Mouse (Mus musculus): ENCODE measurements around the gene Entpd7. TPM values are rescaled to one million over a fixed set of nuclear protein-coding genes. Genes with fewer than 3 reads are reported as not detected.

The Entpd7 gene
- total RNA-seq, 1 experiment = 11.4 TPM

- TF ChIP-seq HCFC1 (IDR thresholded peaks at IDR 0.05; ENCODE audit: borderline replicate concordance, insufficient read depth, low read length) = no peak
- no peak for TF ChIP-seq CHD2 (IDR thresholded peaks at IDR 0.05; ENCODE audit: low read depth, low read length)
- no peak for TF ChIP-seq ZC3H11A (IDR thresholded peaks at IDR 0.05; ENCODE audit: borderline replicate concordance, low read depth, low read length)
- TF ChIP-seq ZNF384 (IDR thresholded peaks at IDR 0.05; ENCODE audit: low read depth, low read length) = no peak
- TF ChIP-seq MAFK (IDR thresholded peaks at IDR 0.05; ENCODE audit: insufficient read depth, low read depth, low read length) = no peak
- H3K9me3 ChIP-seq (ENCODE audit: control insufficient read depth, insufficient read depth, low read depth, low read length) = no peaks in the 10 kb centered on the region
- no peak overlapping the region for H3K9ac ChIP-seq (ENCODE audit: insufficient read depth, low read depth, low read length, poor library complexity, severe bottlenecking)
- peaks cover 47% of the 10 kb centered on the region for H3K36me3 ChIP-seq (ENCODE audit: control insufficient read depth, insufficient read depth, low read length, poor library complexity, severe bottlenecking)
- no peak for DNase-seq (ENCODE audit: low read depth, low spot score)
- in situ Hi-C loops (cut with MboI; ENCODE audit: low sequenced_read_pairs in 2 of 2, unreplicated experiment in 2 of 2) = no loop called here
- H3K27ac ChIP-seq (ENCODE audit: insufficient read depth, low read depth, low read length, poor library complexity, severe bottlenecking) = peak overlapping the region; percentile 12; the same call in 1 of the 2 replicates
- H3K4me3 ChIP-seq (ENCODE audit: insufficient read depth in 1 of 2, low read depth in 1 of 2, low read length in 2 of 2, poor library complexity in 1 of 2, severe bottlenecking in 1 of 2) = no peak overlapping the region
- peaks cover 2 to 5% of the 10 kb centered on the region in 2 experiments; a peak in 3 of 4 replicates for H3K4me1 ChIP-seq (ENCODE audit: control insufficient read depth in 2 of 2, insufficient read depth in 2 of 2, low read length in 2 of 2, poor library complexity in 1 of 2)
These were observed 48.9 kb downstream of the Entpd7 start for GRCm38 (mm10) chr19:43738409-43738808.

DNA sequence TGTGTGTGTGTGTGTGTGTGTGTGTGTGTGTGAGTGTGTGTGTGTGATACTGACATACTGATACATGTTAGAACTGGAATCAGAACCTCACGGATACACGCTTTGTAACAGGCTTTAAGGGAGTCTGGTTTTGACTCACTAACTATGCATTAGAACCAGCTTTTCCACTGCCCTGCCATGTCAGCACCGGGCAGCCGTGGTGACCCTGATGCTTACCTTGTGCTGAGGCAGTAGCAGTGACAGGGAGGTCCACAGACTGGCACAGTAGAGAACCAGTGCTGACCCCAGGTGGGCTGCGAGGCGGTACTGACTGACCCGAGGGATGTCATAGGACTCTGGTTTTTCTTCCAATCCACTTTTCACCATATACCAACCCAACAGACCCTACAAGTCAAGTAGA, 53.9 kb downstream of the Entpd7 start:
- no peak overlapping the region for H3K4me3 ChIP-seq (ENCODE audit: insufficient read depth in 1 of 2, low read depth in 1 of 2, low read length in 2 of 2, poor library complexity in 1 of 2, severe bottlenecking in 1 of 2)
- in situ Hi-C loops (cut with MboI; ENCODE audit: low sequenced_read_pairs in 2 of 2, unreplicated experiment in 2 of 2) = no loop called here
- no peak overlapping the region for H3K9ac ChIP-seq (ENCODE audit: insufficient read depth, low read depth, low read length, poor library complexity, severe bottlenecking)
- H3K27ac ChIP-seq (ENCODE audit: insufficient read depth, low read depth, low read length, poor library complexity, severe bottlenecking) = no peak overlapping the region; the same call in 1 of the 2 replicates
- TF ChIP-seq ZC3H11A (IDR thresholded peaks at IDR 0.05; ENCODE audit: borderline replicate concordance, low read depth, low read length) = no peak
- no peak for TF ChIP-seq HCFC1 (IDR thresholded peaks at IDR 0.05; ENCODE audit: borderline replicate concordance, insufficient read depth, low read length)
- no peak for TF ChIP-seq CHD2 (IDR thresholded peaks at IDR 0.05; ENCODE audit: low read depth, low read length)
- TF ChIP-seq MAFK (IDR thresholded peaks at IDR 0.05; ENCODE audit: insufficient read depth, low read depth, low read length) = no peak
- TF ChIP-seq ZNF384 (IDR thresholded peaks at IDR 0.05; ENCODE audit: low read depth, low read length) = no peak
- H3K4me1 ChIP-seq (ENCODE audit: control insufficient read depth in 2 of 2, insufficient read depth in 2 of 2, low read length in 2 of 2, poor library complexity in 1 of 2) = no peaks in the 10 kb centered on the region; a peak in 1 of 4 replicates
- no peak for DNase-seq (ENCODE audit: low read depth, low spot score)
- H3K36me3 ChIP-seq (ENCODE audit: control insufficient read depth, insufficient read depth, low read length, poor library complexity, severe bottlenecking) = peaks cover 45% of the 10 kb centered on the region
- H3K9me3 ChIP-seq (ENCODE audit: control insufficient read depth, insufficient read depth, low read depth, low read length) = no peaks in the 10 kb centered on the region

DNA sequence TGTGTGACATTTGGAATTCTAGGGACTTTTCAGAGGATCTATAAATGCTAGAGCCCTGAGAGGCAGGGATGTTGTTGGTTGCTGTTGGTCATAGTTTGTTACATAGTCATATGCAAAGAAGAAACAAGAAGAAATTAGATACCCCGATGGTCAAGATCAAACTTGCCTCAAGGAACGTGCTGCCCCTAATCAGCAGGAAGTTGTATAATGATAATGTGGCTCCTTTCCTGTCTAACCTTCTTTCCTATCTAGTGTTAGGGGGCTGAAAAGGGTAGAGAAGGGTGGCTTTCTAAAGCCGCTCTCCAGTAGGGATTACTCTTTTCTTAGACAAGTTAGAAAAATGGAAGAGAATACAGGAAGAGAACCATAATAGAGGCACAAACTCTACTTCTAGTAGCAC, 56.3 kb downstream of the Entpd7 start:
- Histone ChIP-seq H3K4me1 (ENCODE audit: control insufficient read depth in 2 of 2, insufficient read depth in 2 of 2, low read length in 2 of 2, poor library complexity in 1 of 2) (no peaks in the 10 kb centered on the region; a peak in 1 of 4 replicates), H3K9ac (ENCODE audit: insufficient read depth, low read depth, low read length, poor library complexity, severe bottlenecking) (no peak overlapping the region), H3K36me3 (ENCODE audit: control insufficient read depth, insufficient read depth, low read length, poor library complexity, severe bottlenecking) (peaks cover 36% of the 10 kb centered on the region), H3K9me3 (ENCODE audit: control insufficient read depth, insufficient read depth, low read depth, low read length) (no peaks in the 10 kb centered on the region), H3K27ac (ENCODE audit: insufficient read depth, low read depth, low read length, poor library complexity, severe bottlenecking) (no peak overlapping the region), H3K4me3 (ENCODE audit: insufficient read depth in 1 of 2, low read depth in 1 of 2, low read length in 2 of 2, poor library complexity in 1 of 2, severe bottlenecking in 1 of 2) (no peak overlapping the region)
- no peak for DNase-seq (ENCODE audit: low read depth, low spot score)
- TF ChIP-seq CHD2 (IDR thresholded peaks at IDR 0.05; ENCODE audit: low read depth, low read length) (no peak), MAFK (IDR thresholded peaks at IDR 0.05; ENCODE audit: insufficient read depth, low read depth, low read length) (no peak), ZNF384 (IDR thresholded peaks at IDR 0.05; ENCODE audit: low read depth, low read length) (no peak), ZC3H11A (IDR thresholded peaks at IDR 0.05; ENCODE audit: borderline replicate concordance, low read depth, low read length) (no peak), HCFC1 (IDR thresholded peaks at IDR 0.05; ENCODE audit: borderline replicate concordance, insufficient read depth, low read length) (no peak)
- in situ Hi-C loops (cut with MboI; ENCODE audit: low sequenced_read_pairs in 2 of 2, unreplicated experiment in 2 of 2) = no loop called here

DNA sequence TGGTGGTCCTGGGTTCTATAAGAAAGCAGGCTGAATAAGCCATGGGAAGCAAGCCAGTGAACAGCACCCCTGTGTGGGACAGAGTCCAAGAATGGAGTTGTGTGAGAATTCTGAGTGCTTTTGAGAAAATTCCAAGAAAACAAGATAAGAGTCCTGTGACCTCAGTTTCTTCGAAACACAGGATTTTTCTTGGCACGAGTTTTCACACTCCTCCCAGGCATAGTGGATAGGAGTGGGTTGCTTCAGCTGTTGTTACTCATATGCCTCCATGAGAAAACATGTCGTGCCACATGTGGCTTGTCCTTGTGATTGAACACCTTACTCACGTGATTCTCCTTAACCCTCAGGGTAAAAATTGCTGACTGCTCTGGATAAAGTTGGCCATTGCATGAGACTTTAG, 58.4 kb downstream of the Entpd7 start:
- peaks cover 0 to 4% of the 10 kb centered on the region in 2 experiments; a peak in 1 of 4 replicates for H3K4me1 ChIP-seq (ENCODE audit: control insufficient read depth in 2 of 2, insufficient read depth in 2 of 2, low read length in 2 of 2, poor library complexity in 1 of 2)
- in situ Hi-C loops (cut with MboI; ENCODE audit: low sequenced_read_pairs in 2 of 2, unreplicated experiment in 2 of 2) = no loop called here
- H3K9me3 ChIP-seq (ENCODE audit: control insufficient read depth, insufficient read depth, low read depth, low read length) = no peaks in the 10 kb centered on the region

More for the DNA sequence above, 58.4 kb downstream of the Entpd7 start:
- TF ChIP-seq HCFC1 (IDR thresholded peaks at IDR 0.05; ENCODE audit: borderline replicate concordance, insufficient read depth, low read length) (no peak), ZNF384 (IDR thresholded peaks at IDR 0.05; ENCODE audit: low read depth, low read length) (no peak), ZC3H11A (IDR thresholded peaks at IDR 0.05; ENCODE audit: borderline replicate concordance, low read depth, low read length) (no peak), MAFK (IDR thresholded peaks at IDR 0.05; ENCODE audit: insufficient read depth, low read depth, low read length) (no peak), CHD2 (IDR thresholded peaks at IDR 0.05; ENCODE audit: low read depth, low read length) (no peak)
- H3K36me3 ChIP-seq (ENCODE audit: control insufficient read depth, insufficient read depth, low read length, poor library complexity, severe bottlenecking) = peaks cover 29% of the 10 kb centered on the region
- no peak overlapping the region for H3K27ac ChIP-seq (ENCODE audit: insufficient read depth, low read depth, low read length, poor library complexity, severe bottlenecking)
- DNase-seq (ENCODE audit: low read depth, low spot score) = no peak
- H3K4me3 ChIP-seq (ENCODE audit: insufficient read depth in 1 of 2, low read depth in 1 of 2, low read length in 2 of 2, poor library complexity in 1 of 2, severe bottlenecking in 1 of 2) = no peak overlapping the region
- H3K9ac ChIP-seq (ENCODE audit: insufficient read depth, low read depth, low read length, poor library complexity, severe bottlenecking) = no peak overlapping the region
